Mouse (Mus musculus): Measurements from ENCODE around the gene Osbpl8.

The Osbpl8 gene

GRCm38 (mm10) chr10:111155571-111155970 lies 9.0 kb upstream of the Osbpl8 start:
- DNase-seq, result no peak

- no peak for DNase-seq
Observed at GRCm38 (mm10) chr10:111156394-111157190, 8.0 kb upstream of the Osbpl8 start.

GRCm38 (mm10) chr10:111157241-111157659 lies 7.3 kb upstream of the Osbpl8 start:
- no peak for DNase-seq

GRCm38 (mm10) chr10:111159789-111160522 lies 4.6 kb upstream of the Osbpl8 start:
- no peak for DNase-seq

- DNase-seq, result no peak
Observed at GRCm38 (mm10) chr10:111160540-111160939, 4.0 kb upstream of the Osbpl8 start.

- DNase-seq, result no peak
Observed at GRCm38 (mm10) chr10:111161373-111161772, 3.2 kb upstream of the Osbpl8 start.

- DNase-seq, result no peak
Observed at GRCm38 (mm10) chr10:111163025-111163424, 1.5 kb upstream of the Osbpl8 start.

GRCm38 (mm10) chr10:111163601-111164240 lies 831 bp upstream of the Osbpl8 start:
- DNase-seq, result no peak

GRCm38 (mm10) chr10:111165219-111165981 lies 848 bp downstream of the Osbpl8 start:
- peak; percentile 58 for DNase-seq

- no peak for DNase-seq
Observed at GRCm38 (mm10) chr10:111166057-111166841, 1.7 kb downstream of the Osbpl8 start.

- DNase-seq, result no peak
Observed at GRCm38 (mm10) chr10:111167444-111167843, 2.9 kb downstream of the Osbpl8 start.

GRCm38 (mm10) chr10:111168305-111168704 lies 3.8 kb downstream of the Osbpl8 start:
- DNase-seq, result no peak

GRCm38 (mm10) chr10:111171246-111171934 lies 6.8 kb downstream of the Osbpl8 start:
- DNase-seq, result no peak

GRCm38 (mm10) chr10:111173589-111174247 lies 9.2 kb downstream of the Osbpl8 start:
- no peak for DNase-seq

GRCm38 (mm10) chr10:111177336-111177735 lies 12.8 kb downstream of the Osbpl8 start:
- DNase-seq, result no peak

GRCm38 (mm10) chr10:111178024-111178423 lies 13.5 kb downstream of the Osbpl8 start:
- no peak for DNase-seq

- DNase-seq, result no peak
Observed at GRCm38 (mm10) chr10:111180633-111181032, 16.1 kb downstream of the Osbpl8 start.

- DNase-seq, result peak; percentile 35
Observed at GRCm38 (mm10) chr10:111183634-111184270, 19.2 kb downstream of the Osbpl8 start.

GRCm38 (mm10) chr10:111185574-111186269 lies 21.2 kb downstream of the Osbpl8 start:
- DNase-seq, result no peak

Data from kidney, postnatal 14 days (tissue).